Mouse (Mus musculus) CH12.LX (cell line): Measurements from ENCODE around the gene Usp21. TPM values are rescaled to one million over a fixed set of nuclear protein-coding genes. Genes with fewer than 3 reads are reported as not detected.

Experiments used
- DNase-seq: peaks from one replicate; pipeline ENCODE4 v3.0.0-alpha.2; 2013; ENCODE audit errors: extremely low read depth
- H3K27ac ChIP-seq: 2 replicates; pipeline ENCODE4 v1.5.1; 2012; ENCODE audit warnings: low read depth, mild to moderate bottlenecking, control low read depth, moderate library complexity; ENCODE audit not compliant: insufficient read depth
- H3K27me3 ChIP-seq: replicated peaks from 2 replicates; pipeline ENCODE3; 2012; ENCODE audit warnings: inconsistent platforms
- H3K36me3 ChIP-seq, 2 experiments: replicated peaks in 1 of 2; 2 replicates each; pipeline versions ENCODE3 to v1.6.1; 2012; ENCODE audit warnings: inconsistent platforms in 1 of 2, low read length in 1 of 2, mild to moderate bottlenecking in 1 of 2, mixed read lengths in 1 of 2, moderate library complexity in 1 of 2; ENCODE audit not compliant: control insufficient read depth in 1 of 2, insufficient read depth in 1 of 2
- H3K4me1 ChIP-seq, 2 experiments: 2 replicates each; pipeline ENCODE4 v1.6.1; 2012; ENCODE audit warnings: inconsistent platforms in 1 of 2, moderate library complexity in 1 of 2; ENCODE audit not compliant: insufficient read depth in 2 of 2, control insufficient read depth in 1 of 2
- H3K4me2 ChIP-seq: 2 replicates; pipeline ENCODE4 v1.6.1; 2012; ENCODE audit warnings: low read depth, mild to moderate bottlenecking, control low read depth; ENCODE audit not compliant: poor library complexity, insufficient read depth, severe bottlenecking
- H3K4me3 ChIP-seq, 3 experiments: fragments of 150-350 bp in 1 of 3; sonication (generic) in 1 of 3; replicated peaks in 1 of 3; 2 replicates each; pipeline versions ENCODE3 to v1.5.1; 2011 to 2012; ENCODE audit warnings: low read depth in 2 of 3, low read length in 2 of 3, mild to moderate bottlenecking in 2 of 3, moderate library complexity in 2 of 3, control low read depth in 1 of 3, improper control_type of control experiment in 1 of 3, inconsistent platforms in 1 of 3, mixed read lengths in 1 of 3; ENCODE audit not compliant: poor library complexity in 1 of 3
- H3K79me2 ChIP-seq: replicated peaks from 2 replicates; pipeline ENCODE4 v1.6.1; 2012; ENCODE audit warnings: mild to moderate bottlenecking, moderate library complexity; ENCODE audit not compliant: control insufficient read depth, poor library complexity, insufficient read depth, severe bottlenecking; ENCODE audit errors: extremely low read depth
- H3K9ac ChIP-seq: 2 replicates; pipeline ENCODE4 v1.6.1; 2012; ENCODE audit warnings: low read depth, mild to moderate bottlenecking, control low read depth, moderate library complexity; ENCODE audit not compliant: insufficient read depth
- H3K9me3 ChIP-seq: replicated peaks from 2 replicates; pipeline ENCODE3; 2012; ENCODE audit warnings: low read length, inconsistent platforms, mixed read lengths
- CHD2 ChIP-seq: IDR thresholded peaks from 2 replicates; pipeline ENCODE4 v1.6.1; 2011; ENCODE audit warnings: low read length, improper control_type of control experiment
- CTCF ChIP-seq, 2 experiments: IDR thresholded peaks in 1 of 2; conservative IDR thresholded peaks in 1 of 2; 2 replicates each; pipeline ENCODE4 v1.5.1; 2011 to 2012; ENCODE audit warnings: low read depth in 2 of 2, low read length in 2 of 2, improper control_type of control experiment in 1 of 2, inconsistent platforms in 1 of 2, mild to moderate bottlenecking in 1 of 2, moderate library complexity in 1 of 2
- E2F4 ChIP-seq: IDR thresholded peaks from 2 replicates; pipeline ENCODE4 v1.6.1; 2011; ENCODE audit warnings: low read depth, low read length, improper control_type of control experiment; ENCODE audit not compliant: insufficient replicate concordance
- ELF1 ChIP-seq: IDR thresholded peaks from 2 replicates; pipeline ENCODE4 v1.6.1; 2014; ENCODE audit warnings: low read depth, mild to moderate bottlenecking, inconsistent platforms, low read length, improper control_type of control experiment
- ETS1 ChIP-seq: conservative IDR thresholded peaks from 2 replicates; pipeline ENCODE4 v1.6.1; 2012; ENCODE audit warnings: low read depth, mild to moderate bottlenecking, inconsistent platforms, low read length, improper control_type of control experiment, moderate library complexity
- JUND ChIP-seq: conservative IDR thresholded peaks from 2 replicates; pipeline ENCODE4 v1.6.1; 2011; ENCODE audit warnings: low read depth, low read length, improper control_type of control experiment
- KAT2A ChIP-seq: IDR thresholded peaks from 2 replicates; pipeline ENCODE4 v1.6.1; 2012; ENCODE audit warnings: low read length, improper control_type of control experiment, inconsistent platforms; ENCODE audit not compliant: insufficient replicate concordance
- MAX ChIP-seq: IDR thresholded peaks from 2 replicates; pipeline ENCODE4 v1.6.1; 2011; ENCODE audit warnings: low read length, improper control_type of control experiment
- NRF1 ChIP-seq: IDR thresholded peaks from 2 replicates; pipeline ENCODE4 v1.6.1; 2014; ENCODE audit warnings: low read depth, mild to moderate bottlenecking, inconsistent platforms, low read length, improper control_type of control experiment, moderate library complexity
- PAX5 ChIP-seq: IDR thresholded peaks from 2 replicates; pipeline ENCODE4 v1.6.1; 2012; ENCODE audit warnings: low read length, inconsistent platforms, mixed read lengths
- POLR2AphosphoS2 ChIP-seq: IDR thresholded peaks from 2 replicates; pipeline ENCODE4 v1.6.1; 2011; ENCODE audit warnings: low read depth, low read length, improper control_type of control experiment
- RCOR1 ChIP-seq: conservative IDR thresholded peaks from 2 replicates; pipeline ENCODE4 v1.6.1; 2012; ENCODE audit warnings: low read depth, mild to moderate bottlenecking, inconsistent platforms, low read length, improper control_type of control experiment
- SIN3A ChIP-seq: IDR thresholded peaks from 2 replicates; pipeline ENCODE4 v1.6.1; 2012; ENCODE audit warnings: low read length, improper control_type of control experiment, inconsistent platforms
- TBP ChIP-seq: conservative IDR thresholded peaks from 2 replicates; pipeline ENCODE4 v1.6.1; 2011; ENCODE audit warnings: low read depth, low read length, improper control_type of control experiment
- ZC3H11A ChIP-seq: IDR thresholded peaks from 2 replicates; pipeline ENCODE4 v1.6.1; 2012; ENCODE audit warnings: low read depth, mild to moderate bottlenecking, inconsistent platforms, low read length, improper control_type of control experiment
- ZMIZ1 ChIP-seq: IDR thresholded peaks from 2 replicates; pipeline ENCODE4 v1.6.1; 2012; ENCODE audit warnings: low read depth, mild to moderate bottlenecking, inconsistent platforms, low read length, improper control_type of control experiment
- dilution Hi-C: fragments of 300-500 bp; cut with MboI; formaldehyde crosslinking; loops from 2 replicates; pipeline ENCODE4 v1.14.3; 2020; ENCODE audit warnings: low sequenced_read_pairs; ENCODE audit not compliant: extremely low pct_unique_long_range_greater_than_20kb, extremely low pct_ligation_motif_present
- in situ Hi-C: fragments of 300-500 bp; cut with MboI; formaldehyde crosslinking; loops from 3 replicates; pipeline ENCODE4 v1.14.3; 2019; ENCODE audit warnings: low sequenced_read_pairs, low pct_ligation_motif_present, low pct_unique_long_range_greater_than_20kb, mixed read lengths
- polyA plus RNA-seq: library from polyadenylated mRNA; unstranded; fragments of >175 nt; gene quantifications from 2 replicates; pipeline ENCODE4 v1.2.1, GENCODE M21; 2012; ENCODE audit warnings: low read depth; ENCODE audit not compliant: insufficient read length
- total RNA-seq, 2 experiments: library from RNA; depleted of rRNA; stranded (reverse); fragments of 300-350 nt in 1 of 2; fragments of >200 nt in 1 of 2; gene quantifications; 2 replicates each; pipeline ENCODE4 v1.2.3; 2012 to 2014

Gene Usp21
- total and polyA plus RNA-seq, 3 experiments = 8.5 to 37.6 (median 14.2) TPM

DNA sequence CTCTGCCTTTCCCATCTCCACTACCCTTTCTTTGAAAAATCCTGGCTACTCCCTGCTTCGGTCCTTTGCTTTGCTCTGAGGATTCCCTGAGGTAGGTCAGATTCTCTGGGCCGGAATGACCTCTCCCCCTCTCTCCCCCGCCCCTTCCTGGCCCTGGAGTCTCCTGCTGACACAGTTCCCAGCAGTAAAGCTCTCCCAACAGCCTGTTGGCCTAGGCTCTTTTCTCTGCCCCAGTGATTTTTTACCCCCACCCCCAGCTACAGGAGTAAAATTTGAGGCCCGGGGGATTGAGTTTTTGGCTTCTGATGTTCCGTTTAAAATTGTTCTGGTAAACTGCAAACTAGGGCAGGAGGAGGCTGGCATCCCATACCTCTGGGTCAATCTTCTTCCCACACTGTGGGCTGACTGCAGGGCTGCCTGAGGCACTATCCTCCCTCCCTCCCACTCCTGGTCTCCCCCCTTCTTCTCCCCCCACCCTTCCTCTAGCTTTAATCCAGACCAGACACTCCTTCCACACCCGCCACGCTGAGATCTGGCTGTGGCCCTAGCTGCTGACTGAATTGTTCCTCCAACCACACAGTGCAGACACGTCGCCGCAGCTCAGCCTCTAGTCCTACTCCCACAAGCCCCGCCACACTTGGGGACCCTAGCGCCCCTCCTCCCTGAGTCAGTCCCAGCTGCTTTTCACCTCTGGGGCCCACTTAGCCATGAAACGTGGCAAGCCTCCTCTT, 36.0 kb downstream of the Usp21 start:
- Histone ChIP-seq H3K27me3 (peaks cover 20% of the 10 kb centered on the region), H3K79me2 (peaks cover under 1% of the 10 kb centered on the region), H3K27ac (no peak overlapping the region), H3K36me3 (no peaks in the 10 kb centered on the region), H3K9ac (no peak overlapping the region), H3K9me3 (peaks cover 3% of the 10 kb centered on the region), H3K4me1 (peaks cover 17 to 34% of the 10 kb centered on the region in 2 experiments), H3K4me2 (no peak overlapping the region), H3K4me3 (no peak overlapping the region)
- dilution Hi-C loops = no loop called here
- DNase-seq = no peak
- in situ Hi-C loops = loop anchor here (5.0 kb wide), 1 partner anchor 34 kb away; no protein-coding TSS in a partner anchor
- no peak for TF ChIP-seq JUND
- no peak for TF ChIP-seq ETS1
- TF ChIP-seq NRF1 = no peak
- no peak for TF ChIP-seq ZMIZ1
- no peak for TF ChIP-seq MAX

DNA sequence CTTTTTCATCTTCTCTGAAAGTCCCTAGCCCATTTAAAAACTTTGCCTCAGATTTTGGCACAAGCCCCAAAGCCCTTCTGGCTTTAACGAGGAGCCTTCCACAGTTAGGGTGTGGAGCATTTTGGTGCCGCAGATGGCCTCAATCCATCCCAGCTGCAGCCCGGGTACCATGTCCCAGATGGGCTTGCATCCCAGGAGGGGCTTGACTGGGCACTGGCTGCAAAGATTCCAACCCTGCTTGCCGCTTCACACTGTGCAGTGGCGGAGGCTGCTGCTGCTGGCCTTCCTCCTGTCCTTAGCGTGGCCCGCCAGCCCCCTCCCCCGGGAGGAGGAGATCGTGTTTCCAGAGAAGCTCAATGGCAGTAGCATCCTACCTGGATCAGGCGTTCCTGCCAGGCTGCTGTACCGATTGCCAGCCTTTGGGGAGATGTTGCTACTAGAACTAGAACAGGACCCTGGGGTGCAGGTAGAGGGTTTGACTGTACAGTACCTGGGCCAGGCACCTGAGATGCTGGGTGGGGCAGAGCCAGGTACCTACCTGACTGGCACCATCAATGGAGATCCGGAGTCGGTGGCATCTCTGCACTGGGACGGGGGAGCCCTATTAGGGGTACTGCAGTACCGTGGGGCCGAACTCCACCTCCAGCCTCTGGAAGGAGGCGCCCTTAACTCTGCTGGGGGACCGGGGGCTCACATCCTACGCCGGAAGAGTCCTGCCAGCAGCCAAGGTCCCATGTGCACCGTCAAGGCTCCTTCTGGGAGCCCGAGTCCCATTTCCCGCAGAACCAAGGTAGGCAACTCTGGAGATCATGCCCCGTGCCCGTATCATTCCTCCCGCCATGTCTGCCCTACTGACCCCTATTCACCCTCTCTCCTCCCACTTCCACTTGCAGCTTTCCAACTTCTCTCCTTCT, 36.9 kb downstream of the Usp21 start, which contains the start of gene Ndufs2:
Ndufs2 (minus strand) TSS at position 709 of the 914 bp plus-strand sequence.
- Histone ChIP-seq H3K4me2 (peak within 1 kb of the TSS; percentile 21), H3K4me3 (no peak within 1 kb of the TSS), H3K9ac (no peak within 1 kb of the TSS), H3K79me2 (peaks cover 9% of the 10 kb centered on the region), H3K4me1 (peaks cover 17 to 36% of the 10 kb centered on the region in 2 experiments), H3K9me3 (peaks cover 3% of the 10 kb centered on the region), H3K27me3 (peaks cover 20% of the 10 kb centered on the region), H3K27ac (no peak within 1 kb of the TSS), H3K36me3 (no peaks in the 10 kb centered on the region)
- in situ Hi-C loops (loop anchor here (5.0 kb wide), 1 partner anchor 34 kb away; no protein-coding TSS in a partner anchor), dilution Hi-C loops (no loop called here)
- TF ChIP-seq ZC3H11A (no peak), CTCF (conservative IDR thresholded peaks at IDR 0.05 in 1 of 2, IDR thresholded peaks at IDR 0.05 in 1 of 2; ENCODE audit: low read depth in 2 of 2, low read length in 2 of 2) (no peak), PAX5 (no peak), SIN3A (no peak), POLR2AphosphoS2 (no peak), E2F4 (no peak), KAT2A (no peak), CHD2 (no peak), RCOR1 (no peak), ELF1 (no peak), TBP (no peak)
- no peak for DNase-seq
